Mouse (Mus musculus): ENCODE measurements at regions not wholly inside any gene's neighbourhood (a gene's known extent, or its start where the extent isn't known, plus 50 kb on each side); places are given as distances from the start of the nearest gene placed in this dataset.

DNA sequence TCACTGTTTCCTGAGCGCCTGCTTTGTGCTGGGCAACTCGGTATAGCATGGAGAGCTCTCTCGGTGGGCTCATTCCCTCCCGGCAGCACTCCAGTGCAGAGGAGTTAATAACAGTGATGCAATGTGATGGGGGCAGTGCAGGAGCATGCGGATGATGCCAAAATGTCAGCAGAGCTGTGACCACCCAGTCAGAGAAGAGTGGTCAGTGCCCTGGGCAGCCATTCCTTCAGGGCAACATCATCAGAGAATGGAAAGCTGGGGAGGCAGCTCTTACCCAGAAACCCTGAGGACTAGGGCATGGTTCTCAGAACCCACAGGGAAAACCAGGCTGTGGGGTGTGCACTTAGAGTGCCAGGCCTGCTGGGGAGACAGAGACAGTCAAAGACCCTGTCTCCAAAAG is 410.0 kb upstream of the Atp11b start:
- dilution Hi-C loops (cut with MboI; ENCODE audit: extremely low pct_ligation_motif_present, extremely low pct_unique_long_range_greater_than_20kb, low sequenced_read_pairs) (no loop called here), in situ Hi-C loops (cut with MboI; ENCODE audit: low pct_ligation_motif_present, low pct_unique_long_range_greater_than_20kb, low sequenced_read_pairs) (no loop called here)
- DNase-seq (ENCODE audit: extremely low read depth) = no peak
- H3K27ac ChIP-seq (ENCODE audit: insufficient read depth, low read depth) = no peak overlapping the region
- no peak overlapping the region for H3K4me2 ChIP-seq (ENCODE audit: insufficient read depth, low read depth, poor library complexity, severe bottlenecking)
- no peaks in the 10 kb centered on the region for H3K79me2 ChIP-seq (replicated peaks; ENCODE audit: control insufficient read depth, extremely low read depth, insufficient read depth, poor library complexity, severe bottlenecking)
- no peak for TF ChIP-seq KAT2A (IDR thresholded peaks at IDR 0.05; ENCODE audit: insufficient replicate concordance, low read length)
- no peak for TF ChIP-seq MAFK (IDR thresholded peaks at IDR 0.05; ENCODE audit: insufficient replicate concordance, low read length)
- TF ChIP-seq JUN (IDR thresholded peaks at IDR 0.05; ENCODE audit: insufficient read depth, low read depth, low read length) = no peak
- no peak for TF ChIP-seq SMC3 (IDR thresholded peaks at IDR 0.05; ENCODE audit: low read depth, low read length)
- TF ChIP-seq CHD1 (IDR thresholded peaks at IDR 0.05; ENCODE audit: low read depth, low read length) = no peak
- TF ChIP-seq ZKSCAN1 (IDR thresholded peaks at IDR 0.05; ENCODE audit: borderline replicate concordance, low read depth, low read length) = no peak
- no peak for TF ChIP-seq POLR2A (IDR thresholded peaks at IDR 0.05; ENCODE audit: low read depth, low read length)
- H3K27me3 ChIP-seq (replicated peaks) = no peaks in the 10 kb centered on the region
- no peaks in the 10 kb centered on the region for H3K9me3 ChIP-seq (replicated peaks; ENCODE audit: low read length)
- no peak overlapping the region for H3K4me3 ChIP-seq (replicated peaks in 1 of 3; ENCODE audit: low read depth in 2 of 3, low read length in 2 of 3, poor library complexity in 1 of 3)
- no peaks in the 10 kb centered on the region for H3K36me3 ChIP-seq (replicated peaks in 1 of 2; ENCODE audit: control insufficient read depth in 1 of 2, insufficient read depth in 1 of 2, low read length in 1 of 2)
- H3K4me1 ChIP-seq (ENCODE audit: control insufficient read depth in 1 of 2, insufficient read depth in 2 of 2) = peaks cover 7 to 14% of the 10 kb centered on the region in 2 experiments
- no peak overlapping the region for H3K9ac ChIP-seq (ENCODE audit: insufficient read depth, low read depth)

- dilution Hi-C loops (cut with MboI; ENCODE audit: extremely low pct_ligation_motif_present, extremely low pct_unique_long_range_greater_than_20kb, low sequenced_read_pairs) = no loop called here
- Histone ChIP-seq H3K9me3 (replicated peaks; ENCODE audit: low read length) (no peaks in the 10 kb centered on the region), H3K4me2 (ENCODE audit: insufficient read depth, low read depth, poor library complexity, severe bottlenecking) (no peak overlapping the region), H3K9ac (ENCODE audit: insufficient read depth, low read depth) (no peak overlapping the region), H3K4me1 (ENCODE audit: control insufficient read depth in 1 of 2, insufficient read depth in 2 of 2) (peaks cover 8 to 37% of the 10 kb centered on the region in 2 experiments), H3K36me3 (replicated peaks in 1 of 2; ENCODE audit: control insufficient read depth in 1 of 2, insufficient read depth in 1 of 2, low read length in 1 of 2) (no peaks in the 10 kb centered on the region), H3K27me3 (replicated peaks) (no peaks in the 10 kb centered on the region), H3K27ac (ENCODE audit: insufficient read depth, low read depth) (no peak overlapping the region), H3K4me3 (replicated peaks in 1 of 3; ENCODE audit: low read depth in 2 of 3, low read length in 2 of 3, poor library complexity in 1 of 3) (no peak overlapping the region), H3K79me2 (replicated peaks; ENCODE audit: control insufficient read depth, extremely low read depth, insufficient read depth, poor library complexity, severe bottlenecking) (no peaks in the 10 kb centered on the region)
- in situ Hi-C loops (cut with MboI; ENCODE audit: low pct_ligation_motif_present, low pct_unique_long_range_greater_than_20kb, low sequenced_read_pairs) = no loop called here
- DNase-seq (ENCODE audit: extremely low read depth) = no peak
- no peak for TF ChIP-seq POLR2AphosphoS2 (IDR thresholded peaks at IDR 0.05; ENCODE audit: low read depth, low read length)
- no peak for TF ChIP-seq RAD21 (IDR thresholded peaks at IDR 0.05; ENCODE audit: low read depth, low read length)
- TF ChIP-seq HCFC1 (IDR thresholded peaks at IDR 0.05; ENCODE audit: low read depth, low read length) = no peak
- no peak for TF ChIP-seq SMC3 (IDR thresholded peaks at IDR 0.05; ENCODE audit: low read depth, low read length)
- no peak for TF ChIP-seq TBP (conservative IDR thresholded peaks at IDR 0.05; ENCODE audit: low read depth, low read length)
- no peak for TF ChIP-seq IRF4 (IDR thresholded peaks at IDR 0.05; ENCODE audit: low read depth, low read length)
- TF ChIP-seq ZKSCAN1 (IDR thresholded peaks at IDR 0.05; ENCODE audit: borderline replicate concordance, low read depth, low read length) = no peak
- no peak for TF ChIP-seq MAZ (IDR thresholded peaks at IDR 0.05; ENCODE audit: low read depth, low read length)
- no peak for TF ChIP-seq POLR2A (IDR thresholded peaks at IDR 0.05; ENCODE audit: low read depth, low read length)
- no peak for TF ChIP-seq ZC3H11A (IDR thresholded peaks at IDR 0.05; ENCODE audit: low read depth, low read length)
- no peak for TF ChIP-seq ZMIZ1 (IDR thresholded peaks at IDR 0.05; ENCODE audit: low read depth, low read length)
- no peak for TF ChIP-seq NELFE (IDR thresholded peaks at IDR 0.05; ENCODE audit: low read depth, low read length)
Observed at GRCm38 (mm10) chr3:35349114-35349513, 404.8 kb upstream of the Atp11b start.

All from CH12.LX (cell line).